Mouse (Mus musculus): ENCODE results near the gene Camta1.

The Camta1 gene

DNA sequence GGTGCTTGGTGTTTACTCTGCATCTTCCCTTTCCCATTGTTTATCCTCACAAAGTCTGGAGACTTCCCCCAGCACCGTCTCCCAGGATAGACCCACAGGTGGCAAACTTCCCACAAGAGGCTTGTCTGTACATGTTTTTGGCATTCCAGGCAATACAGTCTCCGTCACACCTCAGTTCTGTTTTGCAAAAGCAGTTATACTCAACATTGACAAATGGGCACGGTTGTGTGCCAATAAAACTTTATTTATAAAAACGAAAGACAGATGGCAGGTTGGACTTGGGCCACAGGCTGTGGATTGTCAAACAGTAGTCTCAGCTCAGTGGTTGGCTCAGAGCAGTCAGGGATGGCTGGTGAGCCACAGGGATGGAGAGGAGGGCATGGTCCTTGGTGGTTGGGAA, 509.4 kb downstream of the Camta1 start:
- in situ Hi-C loops (cut with MboI; ENCODE audit: unreplicated experiment in 2 of 2) = no loop called here

DNA sequence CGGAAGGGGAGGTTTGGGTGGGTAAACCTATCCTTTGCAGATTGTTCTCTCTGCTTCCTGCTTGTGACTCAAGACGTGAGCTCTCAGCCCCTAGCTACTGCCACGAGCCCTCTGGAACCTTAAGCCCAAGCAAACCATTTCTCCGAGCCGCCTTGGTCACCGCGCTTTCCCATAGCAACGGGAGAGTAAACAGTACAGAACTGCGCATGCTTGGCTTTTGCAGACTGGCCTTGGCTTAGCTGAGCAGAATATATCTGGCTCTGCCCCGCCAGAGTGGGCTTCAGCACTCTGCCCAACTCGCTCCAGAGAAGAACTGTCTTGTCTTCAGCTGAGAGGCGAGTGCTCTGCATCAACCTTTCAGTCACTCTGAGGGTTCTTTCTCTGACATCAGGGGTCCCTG, 509.9 kb downstream of the Camta1 start:
- in situ Hi-C loops (cut with MboI; ENCODE audit: unreplicated experiment in 2 of 2) = no loop called here

DNA sequence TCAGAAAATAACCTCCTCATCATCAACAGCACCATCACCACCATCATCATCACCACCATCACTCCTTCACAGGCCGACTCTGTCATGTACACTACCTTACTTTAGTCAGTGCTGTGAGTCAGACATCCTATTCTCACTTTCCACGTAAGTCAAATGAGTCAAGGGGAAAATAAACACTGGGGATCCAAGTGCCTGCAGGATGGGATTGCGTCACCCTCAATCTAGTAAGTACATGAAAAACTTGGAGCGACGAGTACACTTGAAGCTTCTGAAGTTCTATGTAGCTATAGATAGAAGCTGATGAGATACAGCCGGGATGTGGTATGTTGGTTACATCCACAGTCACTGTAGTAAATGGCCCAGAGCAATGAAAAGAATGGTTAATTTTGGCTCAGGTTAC, 514.1 kb downstream of the Camta1 start:
- in situ Hi-C loops (cut with MboI; ENCODE audit: unreplicated experiment in 2 of 2) = no loop called here

DNA sequence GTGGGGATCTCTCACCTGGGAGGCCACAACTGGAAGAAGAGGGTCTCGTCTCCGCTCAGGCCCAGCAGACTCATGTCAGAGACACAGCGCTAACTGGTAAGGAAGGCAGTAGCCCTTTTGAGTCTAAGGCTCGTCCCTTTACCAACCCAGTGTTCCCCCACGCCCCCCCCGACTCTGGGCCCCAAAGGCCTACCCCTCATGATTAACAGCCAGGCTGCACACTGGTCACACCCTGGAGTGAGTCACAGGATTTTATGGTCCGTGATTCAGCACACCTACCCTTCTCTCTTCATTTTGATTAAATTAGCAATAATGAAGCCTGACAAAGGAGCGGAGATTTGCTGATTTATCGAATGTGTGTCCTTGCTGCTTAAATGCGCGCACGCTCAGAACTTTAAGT, 515.0 kb downstream of the Camta1 start:
- in situ Hi-C loops (cut with MboI; ENCODE audit: unreplicated experiment in 2 of 2) = no loop called here

DNA sequence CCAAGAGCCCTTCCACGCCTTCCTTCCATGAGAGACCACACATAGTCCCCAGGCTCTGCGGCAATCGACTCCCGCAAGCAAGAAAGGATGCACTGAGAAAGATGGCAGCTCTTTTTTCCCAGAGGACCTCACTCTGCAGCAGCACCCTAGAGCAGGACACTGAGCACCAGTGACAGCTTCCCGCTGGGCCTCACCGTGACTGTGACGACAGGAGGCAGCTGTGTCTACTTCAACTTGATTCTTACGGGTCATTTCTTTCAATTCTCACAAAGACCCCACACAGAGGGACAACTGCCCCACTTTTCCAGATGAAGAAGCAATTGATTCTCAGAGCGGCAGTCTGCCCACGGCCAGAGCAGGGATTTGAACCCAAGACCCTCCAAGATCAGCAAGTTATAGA, 516.9 kb downstream of the Camta1 start:
- in situ Hi-C loops (cut with MboI; ENCODE audit: unreplicated experiment in 2 of 2) = no loop called here

DNA sequence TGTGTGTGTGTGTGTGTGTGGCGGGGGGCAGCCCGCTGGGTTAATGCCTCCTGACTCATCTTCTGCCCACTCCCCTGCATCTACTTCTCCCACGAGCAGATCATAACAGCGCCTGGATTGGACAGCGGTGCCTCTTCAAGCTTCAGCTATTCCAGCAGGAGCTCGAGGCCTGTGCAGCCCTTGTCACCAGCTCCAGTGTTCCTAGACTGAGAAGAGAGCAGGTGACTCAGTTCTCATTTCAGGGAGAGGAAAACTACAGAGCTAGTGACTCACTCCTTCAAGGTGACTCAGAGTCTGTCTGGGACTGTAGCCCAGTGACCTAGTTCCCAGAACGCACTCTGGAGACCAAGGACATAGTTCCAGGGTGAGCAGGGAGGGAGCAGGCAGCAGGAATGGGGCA, 522.3 kb downstream of the Camta1 start:
- in situ Hi-C loops (cut with MboI; ENCODE audit: unreplicated experiment in 2 of 2) = no loop called here

DNA sequence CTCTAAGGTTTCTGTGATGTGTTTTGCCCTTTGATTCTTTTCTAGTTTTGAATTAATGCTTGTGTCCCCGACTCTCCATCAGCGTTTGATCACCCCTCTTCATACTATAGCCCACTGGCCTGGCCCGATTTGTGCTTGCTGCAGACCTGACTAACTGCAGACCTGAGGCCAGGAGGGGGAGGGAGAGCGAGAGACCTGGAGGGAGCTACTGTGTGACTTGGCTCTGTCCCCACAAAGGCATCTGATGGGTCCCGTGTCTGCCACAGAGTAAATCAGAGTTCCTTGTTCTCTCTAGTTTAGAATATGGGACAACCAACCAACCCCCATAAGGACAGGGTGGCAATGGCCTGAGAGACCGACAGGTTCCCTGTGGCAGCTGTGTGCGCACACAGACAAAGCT, 522.7 kb downstream of the Camta1 start:
- in situ Hi-C loops (cut with MboI; ENCODE audit: unreplicated experiment in 2 of 2) = no loop called here

DNA sequence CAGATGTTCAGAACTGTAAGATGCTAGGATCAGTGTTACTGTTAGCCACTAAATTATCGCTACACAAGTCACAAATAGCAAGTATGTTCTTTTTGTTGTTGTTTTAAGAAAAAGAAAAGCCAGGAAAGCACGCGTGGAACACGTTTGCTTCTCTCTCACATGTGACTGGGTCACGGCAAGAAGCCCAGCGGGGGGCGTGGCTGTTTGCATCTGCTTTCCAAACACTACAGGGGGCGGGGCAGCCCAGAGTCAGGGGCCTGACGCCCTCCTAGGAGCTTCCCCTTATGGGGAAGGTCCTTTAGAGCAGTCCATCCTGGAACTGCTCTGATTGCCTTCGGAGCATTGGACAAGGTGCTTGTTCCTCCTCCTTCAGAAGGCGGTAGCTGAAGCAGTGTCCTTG, 524.1 kb downstream of the Camta1 start:
- in situ Hi-C loops (cut with MboI; ENCODE audit: unreplicated experiment in 2 of 2) = no loop called here

DNA sequence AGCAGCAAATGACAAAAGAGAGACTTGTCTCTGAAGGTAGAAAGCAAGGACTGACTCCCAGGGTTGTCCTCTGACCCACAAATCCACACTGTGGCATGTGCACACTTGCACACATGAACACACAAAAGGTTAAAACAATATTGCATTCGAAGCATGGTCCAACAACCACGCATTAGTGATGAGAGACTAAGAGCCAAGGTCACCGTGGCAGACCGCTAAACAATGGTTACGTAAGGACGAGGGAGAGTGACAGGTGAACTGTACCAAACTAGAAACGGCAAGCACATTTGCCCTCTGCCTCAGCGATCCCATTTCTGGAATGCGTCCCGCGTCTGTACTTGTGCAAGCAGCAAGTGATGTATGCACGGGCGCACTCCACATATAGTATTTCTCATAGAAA, 525.3 kb downstream of the Camta1 start:
- in situ Hi-C loops (cut with MboI; ENCODE audit: unreplicated experiment in 2 of 2) = no loop called here

DNA sequence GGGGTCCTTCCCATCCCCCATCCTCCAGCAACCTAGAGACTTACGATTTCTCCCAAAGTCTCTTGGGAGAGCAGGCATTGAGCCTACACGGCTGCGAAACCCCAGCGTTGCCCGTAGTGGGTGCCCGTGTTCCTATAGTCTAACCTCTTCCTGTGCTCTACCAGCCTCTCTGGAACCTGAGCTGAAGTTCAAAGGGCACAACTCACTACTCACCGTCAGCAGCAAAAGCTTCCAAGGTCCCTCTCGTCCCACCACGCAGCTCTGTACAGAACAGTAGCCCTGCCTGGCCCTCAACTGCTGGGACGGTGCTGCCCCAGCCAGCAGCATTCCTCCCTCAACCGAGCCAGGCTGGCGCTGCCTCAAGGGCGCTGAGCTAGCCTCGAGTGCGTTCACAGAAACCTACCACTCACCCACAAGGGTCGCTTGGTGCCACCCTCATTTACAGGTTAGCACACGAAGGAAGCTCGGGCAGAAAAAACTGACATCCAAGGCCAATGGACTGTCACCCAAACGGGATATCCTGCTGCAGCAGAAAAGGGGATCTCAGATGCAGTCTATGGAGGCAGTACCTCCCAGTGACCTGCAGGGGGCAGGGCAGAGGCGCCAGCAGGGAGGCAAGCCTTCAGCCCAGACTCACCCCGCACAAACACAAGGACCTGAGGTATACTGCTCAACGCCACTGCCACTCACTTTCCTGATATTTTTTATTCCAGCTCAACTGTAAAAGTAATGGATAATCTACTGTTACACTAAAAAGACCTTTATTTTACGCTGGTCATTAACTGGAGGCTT, 526.5 kb downstream of the Camta1 start:
- in situ Hi-C loops (cut with MboI; ENCODE audit: unreplicated experiment in 2 of 2) = no loop called here

DNA sequence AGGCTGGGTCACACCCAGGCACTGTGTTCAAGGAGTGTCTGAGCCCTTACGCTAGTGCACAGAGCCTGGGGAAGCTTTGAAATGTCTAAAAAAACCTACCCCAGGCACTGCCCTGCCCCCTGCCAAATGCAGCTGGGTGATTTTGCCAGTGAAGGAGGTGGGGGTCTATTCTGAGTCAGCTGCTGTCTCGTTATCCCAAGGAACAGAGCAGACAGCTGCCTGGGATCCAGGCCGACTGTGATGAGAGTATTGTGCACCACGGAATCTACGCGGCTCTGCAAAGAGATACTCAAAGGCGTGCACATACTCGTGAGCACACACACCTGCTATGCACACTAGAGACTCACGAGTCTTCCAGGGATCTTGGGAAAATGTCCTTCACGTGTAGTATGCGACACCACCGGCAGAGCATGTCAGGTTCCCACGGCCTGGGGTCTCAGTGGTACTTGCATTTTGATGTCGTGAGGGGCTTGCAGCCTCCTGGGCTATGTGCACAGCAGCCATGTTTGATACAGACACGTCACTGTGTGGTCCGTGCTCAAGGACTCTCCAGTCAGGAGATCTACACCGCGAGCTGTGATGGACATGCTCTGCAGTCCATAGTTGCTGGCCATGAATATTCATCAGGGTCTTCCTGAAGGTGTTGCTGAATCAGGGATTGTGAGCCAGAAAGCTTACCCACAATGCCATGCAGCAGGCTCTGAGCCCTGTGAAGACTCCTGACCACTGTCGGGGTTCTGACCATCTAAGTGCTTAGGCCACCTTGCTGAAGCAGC, 529.4 kb downstream of the Camta1 start:
- in situ Hi-C loops (cut with MboI; ENCODE audit: unreplicated experiment in 2 of 2) = no loop called here

DNA sequence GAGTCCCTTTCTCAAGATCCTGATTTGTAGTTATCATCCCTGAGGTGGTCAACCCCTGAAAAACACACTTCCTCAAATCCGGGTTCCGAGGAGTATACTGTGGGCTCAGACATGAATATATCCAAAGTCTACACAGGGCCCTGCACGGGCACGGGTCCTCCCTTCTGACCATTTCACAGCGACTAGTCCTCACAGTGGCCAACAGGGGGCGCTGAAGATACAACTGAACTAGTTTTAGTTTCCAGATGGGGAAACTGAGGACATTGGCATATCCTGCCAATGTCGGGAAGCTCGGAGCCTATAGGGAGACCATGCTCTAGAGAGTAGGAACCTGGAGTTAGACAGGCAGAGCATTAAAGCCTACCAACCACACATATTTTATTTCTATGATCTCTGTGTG, 530.7 kb downstream of the Camta1 start:
- in situ Hi-C loops (cut with MboI; ENCODE audit: unreplicated experiment in 2 of 2) = no loop called here

DNA sequence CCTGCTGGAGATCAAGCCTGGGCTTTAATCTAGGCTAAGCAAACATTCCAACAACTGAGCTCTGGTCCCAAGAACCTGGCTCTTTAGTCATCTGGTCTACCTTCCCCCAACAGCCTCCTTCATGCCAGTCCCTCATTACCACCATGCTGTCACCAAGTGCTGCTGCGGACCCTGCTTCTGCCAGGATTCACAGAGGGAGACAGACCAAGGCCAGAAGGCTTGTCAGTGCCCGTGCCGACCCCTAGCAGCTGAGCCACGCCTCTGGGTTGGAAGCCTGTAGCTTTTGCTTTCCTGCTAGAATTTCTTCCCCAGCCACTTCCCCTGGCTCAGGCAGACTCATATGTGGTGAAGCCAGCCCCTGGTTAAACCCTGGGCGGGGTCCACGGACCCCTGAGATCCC, 533.6 kb downstream of the Camta1 start:
- in situ Hi-C loops (cut with MboI; ENCODE audit: unreplicated experiment in 2 of 2) = no loop called here

DNA sequence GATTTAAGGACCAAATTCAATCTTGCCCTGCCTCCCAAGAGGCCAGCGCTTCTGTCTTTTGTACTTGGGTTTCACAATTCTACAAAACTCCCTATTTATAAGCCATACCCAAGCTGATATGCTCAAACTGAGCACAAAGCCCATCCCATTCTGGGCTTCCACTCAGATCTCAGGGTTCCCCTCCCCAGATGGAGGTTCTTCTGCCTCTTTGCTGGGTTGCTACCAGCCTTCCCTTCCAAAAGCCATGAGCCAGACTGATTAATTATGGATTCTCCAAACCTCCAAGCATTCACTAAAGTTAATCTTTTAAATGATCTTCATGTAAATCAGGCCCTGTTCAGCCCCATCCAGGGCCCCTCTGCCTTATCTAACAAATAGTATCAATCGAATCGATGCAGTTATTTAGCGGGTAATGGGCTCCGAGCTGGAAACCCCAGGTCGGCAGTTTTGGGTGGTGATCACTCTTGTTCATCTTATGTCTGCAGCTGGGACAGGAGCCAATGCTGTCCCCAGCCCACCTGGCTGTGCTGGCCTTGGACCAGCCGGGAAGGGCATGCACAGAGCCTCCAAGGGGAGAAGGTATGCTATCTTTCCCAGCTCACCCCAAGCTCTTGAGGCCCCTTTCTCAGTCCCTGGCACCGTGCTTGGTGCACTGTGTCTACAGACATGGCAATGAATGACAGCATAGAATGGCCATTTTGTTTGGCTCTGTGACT, 534.5 kb downstream of the Camta1 start:
- in situ Hi-C loops (cut with MboI; ENCODE audit: unreplicated experiment in 2 of 2) = no loop called here

DNA sequence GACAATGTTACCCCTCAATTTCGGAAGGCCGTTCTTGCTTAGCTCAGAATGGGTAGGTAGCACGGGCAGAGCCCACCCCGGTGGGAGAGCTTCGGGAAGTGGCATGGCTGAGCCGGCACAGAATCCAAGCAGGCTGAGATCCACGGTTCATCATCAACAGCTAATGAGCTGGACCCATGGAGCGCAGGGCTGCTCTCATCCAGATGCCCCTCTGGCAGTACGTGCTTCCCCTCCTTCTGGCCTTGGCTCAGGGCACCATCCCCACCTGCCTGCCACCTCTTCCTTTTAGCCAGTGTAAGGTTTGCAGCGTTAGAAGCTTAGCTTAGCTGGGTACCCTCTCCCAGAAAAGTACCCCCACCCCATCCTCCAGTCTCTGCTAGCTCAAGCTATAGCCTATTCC, 545.2 kb downstream of the Camta1 start:
- in situ Hi-C loops (cut with MboI; ENCODE audit: unreplicated experiment in 2 of 2) = no loop called here

DNA sequence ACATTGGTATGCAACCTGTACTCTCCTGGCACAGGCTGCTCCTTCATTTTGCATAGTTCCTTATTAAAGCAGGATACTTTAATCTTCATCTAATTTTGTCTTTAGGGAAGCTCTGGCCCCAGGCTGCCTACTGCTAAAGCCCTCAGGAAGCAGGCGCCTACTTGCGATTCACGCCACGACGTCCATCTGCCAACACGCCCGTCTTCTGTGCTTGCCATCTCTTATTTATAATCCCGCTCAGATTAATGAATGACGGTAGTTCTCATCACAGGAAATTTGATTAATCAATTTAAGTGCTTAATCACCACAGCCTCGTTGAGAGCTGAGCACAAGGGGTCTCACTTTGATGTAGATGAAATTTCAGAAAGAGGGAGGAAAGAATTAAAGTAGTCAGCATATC, 546.0 kb downstream of the Camta1 start:
- in situ Hi-C loops (cut with MboI; ENCODE audit: unreplicated experiment in 2 of 2) = no loop called here

DNA sequence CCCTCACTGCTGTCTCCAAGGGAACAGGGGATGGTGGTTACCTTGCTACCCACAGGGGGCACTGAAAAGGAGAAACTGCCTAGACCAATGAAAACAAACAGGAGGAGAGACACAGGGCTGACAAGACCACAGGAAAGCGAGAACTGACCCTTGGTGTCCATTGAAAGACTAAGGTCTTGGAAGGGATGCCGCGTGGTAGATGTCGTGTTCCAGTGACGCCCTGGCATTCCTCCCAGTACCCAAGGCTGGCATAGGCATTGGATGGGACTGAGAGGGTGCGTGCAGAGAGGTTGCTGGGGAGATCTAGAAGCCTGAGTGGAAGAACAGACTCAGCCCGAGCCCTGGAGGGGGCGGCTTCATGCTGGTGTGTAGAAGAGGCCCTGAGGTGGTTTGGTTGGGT, 550.9 kb downstream of the Camta1 start:
- in situ Hi-C loops (cut with MboI; ENCODE audit: unreplicated experiment in 2 of 2) = no loop called here

DNA sequence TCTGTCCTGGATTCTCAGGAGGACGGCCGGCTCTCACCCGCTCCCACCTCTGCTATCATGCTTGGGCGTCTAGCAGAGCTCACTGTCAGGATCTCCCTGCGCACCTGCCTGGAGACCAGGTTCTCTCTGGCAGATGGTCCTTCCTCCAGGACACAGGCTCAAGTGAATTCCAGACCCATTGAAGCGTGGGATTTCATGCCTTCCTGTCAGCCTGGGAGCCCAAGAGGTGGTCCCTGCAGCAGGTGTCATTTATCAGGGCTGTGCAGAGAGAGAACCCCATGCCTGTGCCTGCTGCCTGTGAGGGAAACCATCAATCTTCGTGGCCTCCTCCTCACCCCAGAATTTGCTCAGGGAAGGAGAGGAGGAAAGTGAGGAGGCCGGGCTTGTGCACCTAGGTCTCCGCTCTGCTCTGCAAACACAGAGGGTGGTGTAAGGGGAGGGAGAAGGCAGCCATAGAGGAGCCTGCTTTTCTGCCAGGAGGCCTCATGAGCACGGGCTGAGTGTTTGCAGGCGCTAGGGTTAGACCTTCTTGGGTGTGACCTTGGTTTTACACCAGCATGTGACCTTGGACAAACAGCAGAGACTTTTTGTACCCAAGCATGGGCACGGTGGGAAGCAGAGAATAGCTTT, 551.5 kb downstream of the Camta1 start:
- in situ Hi-C loops (cut with MboI; ENCODE audit: unreplicated experiment in 2 of 2) = no loop called here

DNA sequence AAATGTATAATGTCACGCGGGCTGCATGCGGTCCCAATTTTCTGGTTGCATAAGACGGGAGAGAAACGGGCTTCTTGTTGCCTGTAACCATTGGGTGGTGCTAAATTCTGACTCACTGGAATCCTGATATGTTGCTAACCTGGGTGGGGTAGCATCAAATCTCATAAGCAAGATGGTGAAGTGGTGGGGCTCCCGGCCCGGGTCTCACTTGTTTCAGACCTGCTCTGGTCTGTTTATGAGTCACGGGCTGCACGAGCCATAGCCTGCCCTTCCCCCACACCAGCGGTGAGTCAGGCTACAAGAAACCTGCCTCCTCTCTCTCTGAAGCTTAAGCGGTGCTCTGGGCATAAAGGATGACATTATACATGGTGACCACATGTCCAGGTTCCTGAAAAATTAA, 554.8 kb downstream of the Camta1 start:
- in situ Hi-C loops (cut with MboI; ENCODE audit: unreplicated experiment in 2 of 2) = no loop called here

DNA sequence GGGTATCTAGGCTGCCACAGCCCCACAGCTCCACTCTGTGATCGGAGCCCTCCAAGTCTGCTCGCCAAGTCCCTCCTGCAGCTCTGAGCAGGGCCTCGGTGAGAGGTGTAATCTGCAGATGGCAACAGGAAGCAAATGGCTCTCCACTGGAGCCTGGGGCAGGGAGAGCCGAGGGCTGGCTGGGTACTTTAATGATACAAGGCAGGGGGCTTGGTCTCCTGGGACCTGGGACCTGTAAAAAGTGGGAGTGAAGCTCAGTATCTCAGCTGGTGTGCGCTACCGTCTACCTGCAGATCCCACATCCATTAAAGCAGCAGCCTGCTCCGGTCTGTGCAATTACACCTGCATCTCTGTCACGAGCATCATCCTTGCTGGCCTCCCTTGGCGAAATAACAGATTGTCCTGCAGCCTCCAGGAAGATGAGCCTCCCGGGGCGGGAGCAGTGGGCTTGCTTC, 555.3 kb downstream of the Camta1 start:
- in situ Hi-C loops (cut with MboI; ENCODE audit: unreplicated experiment in 2 of 2) = no loop called here

DNA sequence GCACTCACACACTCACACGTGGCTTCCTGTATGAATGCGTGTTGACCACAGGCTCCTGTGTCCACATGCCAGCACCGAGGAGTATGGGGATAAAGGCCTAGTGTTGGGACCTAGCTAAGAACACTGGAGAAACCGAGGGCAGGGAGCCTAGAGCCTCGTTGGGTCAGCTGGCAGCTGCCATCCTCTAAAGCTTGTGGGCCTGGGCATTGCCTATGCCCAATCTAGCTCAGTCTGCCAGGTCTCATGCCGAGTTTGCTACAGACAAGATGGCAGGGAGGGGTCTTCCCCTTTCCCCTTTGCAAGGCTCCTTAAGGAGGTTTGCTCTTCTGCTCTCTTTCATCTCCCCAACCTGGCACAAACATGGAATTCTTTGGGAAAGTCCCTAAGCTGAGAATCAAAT, 555.9 kb downstream of the Camta1 start:
- in situ Hi-C loops (cut with MboI; ENCODE audit: unreplicated experiment in 2 of 2) = no loop called here

Data from v-Abl transformed pro-B cells (cell line).